Mouse (Mus musculus) E14TG2a.4 (cell line): Measurements from ENCODE around the gene Zc3h18.

Experiments
- CTCF ChIP-seq: conservative IDR thresholded peaks from 2 replicates; pipeline ENCODE4 v1.5.1; 2014; ENCODE audit warnings: low read length
- NANOG ChIP-seq: IDR thresholded peaks from 2 replicates; pipeline ENCODE4 v1.6.1; 2014; ENCODE audit warnings: borderline replicate concordance, low read length, mixed read lengths

DNA sequence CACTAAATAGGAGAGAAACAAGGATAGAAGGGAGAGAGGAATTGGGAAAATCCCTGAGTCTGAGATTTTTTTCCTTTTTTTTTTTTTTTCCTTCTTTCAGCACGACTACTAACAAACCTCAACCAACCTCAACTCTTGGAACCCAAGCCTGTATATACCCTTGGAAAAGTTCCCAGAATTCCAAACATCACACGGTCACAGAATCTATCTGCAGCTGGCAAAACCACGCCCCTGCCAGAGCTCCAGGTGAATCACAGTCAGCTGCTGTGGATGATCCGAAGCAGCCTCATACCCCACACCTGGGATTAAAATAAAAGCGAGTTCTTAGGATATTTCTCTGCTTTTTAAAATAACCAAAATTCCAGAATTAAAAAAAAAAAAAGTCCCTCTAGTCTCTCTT is 34.0 kb upstream of the Zc3h18 start:
- no peak for TF ChIP-seq CTCF
- TF ChIP-seq NANOG: no peak
